Mouse (Mus musculus) ES-Bruce4 (cell line): Measurements from ENCODE around the gene Psmb11.

Experiments used
- CTCF ChIP-seq: IDR thresholded peaks from one replicate; pipeline ENCODE4 v1.8.1; 2011; ENCODE audit warnings: low read depth, low read length
- EP300 ChIP-seq: IDR thresholded peaks from 2 replicates; pipeline ENCODE4 v1.6.1; 2011; ENCODE audit warnings: low read depth, low read length; ENCODE audit not compliant: insufficient read depth
- POLR2A ChIP-seq: IDR thresholded peaks from one replicate; pipeline ENCODE4 v1.8.1; 2011; ENCODE audit warnings: low read length; ENCODE audit not compliant: insufficient read depth

GRCm38 (mm10) chr14:54616226-54616825, 4.9 kb upstream of the Psmb11 start:
- no peak for TF ChIP-seq POLR2A
- TF ChIP-seq CTCF: no peak
- TF ChIP-seq EP300: no peak
